In genomic region chr11:120086702-120087152, GRCm38 (mm10) we compare ENCODE assay signal across 8 mouse cellular contexts. TPM values are rescaled to one million over a fixed set of nuclear protein-coding genes. Genes with fewer than 3 reads are reported as not detected.
DNase-seq lines count a peak whose midpoint lies in the region; ATAC-seq lines count a peak whose summit lies in the region.

Cep131 (minus strand) TSS chr11:120086827.

- DNase-seq in adrenal gland, adult (ENCODE audit: inconsistent age in 2 of 2, low spot score in 1 of 2): peak; percentile 99
- peak; percentile 99 for DNase-seq in embryo, embryonic 10.5 days (ENCODE audit: low spot score)
- peak; percentile 98 for DNase-seq in gastrocnemius, postnatal 14 days
- DNase-seq in left cerebral cortex, postnatal 10 days (ENCODE audit: extremely low spot score in 1 of 2, low spot score in 2 of 2): peak; percentile 97 to 98
- DNase-seq in right cerebral cortex, postnatal 25 days: peak; percentile 96
- peak; percentile 97 to 98 for DNase-seq in urinary bladder, postnatal 4 days (ENCODE audit: low spot score in 2 of 2)

- intact Hi-C loops in gastrocnemius, postnatal 14 days (cut with DNase I; ENCODE audit: low total_unique reads): no loop called here
- intact Hi-C loops in left cerebral cortex, postnatal 10 days (cut with DNase I): loop anchor here (5.0 kb wide), 1 partner anchor 74 kb away; no protein-coding TSS in a partner anchor

- ATAC-seq in inflammation-experienced regulatory T-cells, adult 6 months: peak; percentile 99
- ATAC-seq in megakaryocyte-erythroid progenitor cell, adult 5-6 weeks (replicated peaks; ENCODE audit: low FRiP score, low TSS enrichment, poor library complexity, severe bottlenecking): peak; percentile 98

RNA-seq across cellular contexts. Expression of gene Cep131, which starts in this region (rescaled TPM):
- total RNA-seq in gastrocnemius, postnatal 14 days (2021): 1 to 10 TPM; 7.9 to 8.5 TPM
- polyA plus RNA-seq in inflammation-experienced regulatory T-cells, adult 6 months (2017; shearing (Covaris generic)): under 1 TPM; 0.28 to 0.48 (median 0.29) TPM
- 10 to 100 TPM; 37.1 to 38.2 TPM for total RNA-seq in left cerebral cortex, postnatal 10 days (2021)
- 9.6 and 18.9 TPM in 2 replicates for total RNA-seq in megakaryocyte-erythroid progenitor cell, adult 5-6 weeks (2014; fragmentation: Nextera tagmentation)
- 18.1 and 22.3 TPM in 2 replicates for total RNA-seq in megakaryocyte-erythroid progenitor cell, adult 5-6 weeks (2017)

Comparison
In these comparisons a context has a peak if more than half of its experiments do, and no peak if none do; other contexts are left out.
1. Peak in every context shown above with its lines: DNase-seq and ATAC-seq.
2. Peak in ATAC-seq in inflammation-experienced regulatory T-cells, adult 6 months; RNA of the gene not detected or under 1 TPM.